Mouse (Mus musculus) midbrain, postnatal 0 days (tissue): ENCODE data around the gene Arsa. TPM values are rescaled to one million over a fixed set of nuclear protein-coding genes. Genes with fewer than 3 reads are reported as not detected.

Source experiments
- ATAC-seq: fragments of 200-750 bp; cut with Nextera tagmentation; 2 replicates; pipeline ENCODE4 v1.8.0; 2017; ENCODE audit warnings: moderate number of reproducible peaks, mild to moderate bottlenecking, moderate TSS enrichment, moderate library complexity; ENCODE audit not compliant: low FRiP score
- DNase-seq: peaks from one replicate; pipeline ENCODE4 v3.0.0-alpha.2; 2015; ENCODE audit warnings: low spot score
- H3K27ac ChIP-seq: fragments of 300-500 bp; sonication (generic); 2 replicates; pipeline ENCODE4 v1.5.1; 2014; ENCODE audit warnings: low read depth, mild to moderate bottlenecking, low read length, mixed read lengths
- H3K27me3 ChIP-seq: fragments of 300-500 bp; sonication (generic); 2 replicates; pipeline ENCODE4 v1.6.1; 2014; ENCODE audit warnings: low read length, control low read depth, mixed read lengths; ENCODE audit not compliant: insufficient read depth
- H3K36me3 ChIP-seq: fragments of 300-500 bp; sonication (generic); 2 replicates; pipeline ENCODE4 v1.6.1; 2014; ENCODE audit warnings: low read length, control low read depth, mixed read lengths; ENCODE audit not compliant: insufficient read depth
- H3K4me1 ChIP-seq: fragments of 300-500 bp; sonication (generic); 2 replicates; pipeline ENCODE4 v1.6.1; 2014; ENCODE audit warnings: mild to moderate bottlenecking, control low read depth, antibody characterized with exemption, low read length, mixed read lengths; ENCODE audit not compliant: insufficient read depth
- H3K4me2 ChIP-seq: fragments of 300-500 bp; sonication (generic); 2 replicates; pipeline ENCODE4 v1.6.1; 2014; ENCODE audit warnings: low read depth, mild to moderate bottlenecking, low read length, mixed read lengths; ENCODE audit not compliant: poor library complexity, severe bottlenecking
- H3K4me3 ChIP-seq: fragments of 300-500 bp; sonication (generic); 2 replicates; pipeline ENCODE4 v1.5.1; 2014; ENCODE audit warnings: low read depth, mild to moderate bottlenecking, low read length, moderate library complexity
- H3K9ac ChIP-seq: fragments of 300-500 bp; sonication (generic); replicated peaks from 2 replicates; pipeline ENCODE4 v1.6.1; 2014; ENCODE audit warnings: mild to moderate bottlenecking, low read length, moderate library complexity, mixed read lengths; ENCODE audit not compliant: poor library complexity, severe bottlenecking
- H3K9me3 ChIP-seq: fragments of 300-500 bp; sonication (generic); 2 replicates; pipeline ENCODE4 v1.6.1; 2016; ENCODE audit warnings: low read length, control low read depth
- CTCF ChIP-seq: IDR thresholded peaks from 2 replicates; pipeline ENCODE4 v1.5.1; 2016; ENCODE audit warnings: antibody characterized with exemption, mild to moderate bottlenecking
- WGBS: fragments of 180-500 bp; shearing (Covaris S2); extraction: QIAGEN DNeasy Blood & Tissue Kit; methylation state at CpG from one replicate; pipeline ENCODE4 v1.1.7; 2014; 5-methylcytosine and 5-hydroxymethylcytosine counted together
- polyA plus RNA-seq: library from polyadenylated mRNA; unstranded; fragments of >200 nt; fragmentation: Nextera tagmentation; extraction: Ambion mirVana; gene quantifications from 2 replicates; pipeline ENCODE4 v1.2.1, GENCODE M21; 2015
- total RNA-seq: library from RNA; depleted of rRNA; stranded (reverse); fragments of >200 nt; gene quantifications from 2 replicates; pipeline ENCODE4 v1.2.3, GENCODE M21; 2014

The Arsa gene
- total and polyA plus RNA-seq, 2 experiments from 2014 or later, result 32.4 to 34.0 TPM

DNA sequence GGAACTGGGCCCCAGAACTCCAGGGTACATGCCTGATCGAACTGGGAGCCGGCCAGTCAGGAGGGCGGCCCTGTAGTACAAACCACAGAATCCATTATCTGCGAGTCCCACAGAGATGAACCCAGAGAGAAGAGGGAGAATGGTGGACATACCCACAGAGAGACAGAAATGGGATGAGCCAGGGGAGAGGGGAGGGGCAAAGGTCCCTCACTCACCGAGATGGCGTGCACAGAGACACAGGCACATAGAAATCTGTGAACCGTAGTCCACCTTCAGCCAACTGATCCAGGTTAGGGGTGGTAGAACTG, 2.0 kb downstream of the Arsa start:
- Histone ChIP-seq H3K9me3 (no peaks in the 10 kb centered on the region), H3K4me2 (peak overlapping the region; percentile 69), H3K27me3 (no peaks in the 10 kb centered on the region), H3K9ac (peak overlapping the region; percentile 65), H3K27ac (no peak overlapping the region), H3K36me3 (0 out of 2 replicates have a peak, but pooled peaks cover 3% of the 10 kb centered on the region), H3K4me3 (peak overlapping the region; percentile 47; the same call in 1 of the 2 replicates), H3K4me1 (peaks cover 14% of the 10 kb centered on the region)
- ATAC-seq, result no peak
- no peak for TF ChIP-seq CTCF
- no peak for DNase-seq
- WGBS, result 96% methylated on average over 7 of the region's 7 CpGs

DNA sequence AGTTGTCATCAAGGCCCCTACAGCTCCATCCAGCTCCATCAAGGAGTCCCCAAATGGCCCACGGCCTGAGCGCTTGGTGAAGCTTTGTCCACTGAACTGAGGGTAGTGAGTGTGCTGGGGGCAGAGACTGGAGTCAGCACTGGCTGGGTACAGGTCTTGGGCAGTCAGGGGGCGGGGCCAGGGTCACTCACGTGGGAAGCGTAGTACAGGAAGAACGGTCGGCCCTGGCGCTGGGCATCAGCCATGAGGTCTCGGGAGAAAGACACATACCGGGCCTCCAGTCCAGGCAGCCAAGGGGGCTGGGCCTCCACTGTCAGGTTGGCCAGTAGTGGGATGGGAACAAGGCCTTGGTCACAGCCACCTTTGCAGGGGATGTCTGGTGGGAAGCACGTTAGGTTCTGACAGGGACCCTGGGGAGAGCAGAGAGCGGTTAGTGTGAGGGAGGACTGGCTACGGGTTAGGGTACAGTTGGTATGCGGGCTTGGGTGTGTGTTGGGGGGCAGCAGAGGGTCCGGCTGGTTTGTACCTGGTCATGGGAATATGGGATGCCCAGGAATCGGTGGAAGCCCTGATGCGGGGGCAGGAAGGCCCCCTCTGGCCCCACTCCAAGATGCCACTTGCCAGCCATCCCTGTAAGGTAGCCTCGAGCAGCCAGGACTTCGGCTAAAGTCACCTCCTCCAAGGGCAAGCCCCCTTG, 2.5 kb downstream of the Arsa start:
- Histone ChIP-seq H3K4me1 (peaks cover 14% of the 10 kb centered on the region), H3K27me3 (no peaks in the 10 kb centered on the region), H3K9me3 (no peaks in the 10 kb centered on the region), H3K4me3 (no peak overlapping the region), H3K9ac (no peak overlapping the region), H3K4me2 (peak overlapping the region; percentile 69; the same call in 1 of the 2 replicates), H3K27ac (no peak overlapping the region), H3K36me3 (0 out of 2 replicates have a peak, but pooled peaks cover 3% of the 10 kb centered on the region)
- 90% methylated on average over 19 of the region's 19 CpGs for WGBS
- DNase-seq (no peak), ATAC-seq (no peak)
- no peak for TF ChIP-seq CTCF

DNA sequence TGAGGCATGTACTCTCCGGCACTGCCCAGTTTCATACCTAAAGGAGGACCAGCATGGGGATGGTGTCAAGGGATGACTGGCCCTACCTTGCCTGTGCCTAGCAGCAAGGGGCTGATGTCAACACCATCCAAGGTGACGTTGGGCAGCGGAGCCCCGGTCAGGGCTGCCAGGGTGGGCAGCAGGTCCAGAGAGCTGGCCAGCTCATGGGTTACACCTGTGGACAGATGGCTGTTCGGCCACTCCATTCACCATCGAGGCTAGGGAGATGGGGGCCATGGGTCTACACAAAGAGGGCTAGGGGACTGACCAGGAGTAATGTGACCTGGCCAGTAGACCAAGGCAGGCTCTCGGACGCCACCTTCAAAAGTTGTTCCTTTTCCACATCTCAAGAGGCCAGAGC, 3.3 kb downstream of the Arsa start:
- H3K4me3 ChIP-seq, result no peak overlapping the region
- 0 out of 2 replicates have a peak, but pooled peaks cover 3% of the 10 kb centered on the region for H3K36me3 ChIP-seq
- H3K9ac ChIP-seq, result no peak overlapping the region
- no peaks in the 10 kb centered on the region for H3K9me3 ChIP-seq
- H3K4me2 ChIP-seq, result no peak overlapping the region
- ATAC-seq, result no peak
- TF ChIP-seq CTCF, result no peak
- peaks cover 14% of the 10 kb centered on the region for H3K4me1 ChIP-seq
- H3K27me3 ChIP-seq, result no peaks in the 10 kb centered on the region
- no peak overlapping the region for H3K27ac ChIP-seq
- no peak for DNase-seq
- WGBS, result 96% methylated on average over 8 of the region's 8 CpGs

DNA sequence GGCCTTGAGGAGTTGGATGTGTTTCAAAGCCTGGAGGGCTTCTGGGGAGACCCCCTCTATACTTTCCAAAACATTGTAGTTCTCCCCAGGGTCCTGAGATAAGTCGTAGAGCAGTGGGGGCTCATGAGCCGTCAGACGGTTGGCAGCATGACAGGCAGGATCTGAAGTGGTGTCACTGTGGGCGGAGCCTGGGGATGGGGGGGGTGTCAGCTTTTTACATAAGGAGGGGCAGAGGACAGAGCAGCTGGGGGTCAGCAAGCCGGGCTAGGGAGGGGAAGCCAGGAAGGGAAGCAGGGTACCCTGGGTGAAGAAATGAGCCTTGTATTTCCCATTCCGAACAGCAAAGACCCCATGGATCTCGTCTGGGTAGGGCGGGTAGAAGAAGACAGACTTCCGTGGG, 3.9 kb downstream of the Arsa start:
- DNase-seq (no peak), ATAC-seq (no peak)
- H3K27me3 ChIP-seq, result no peaks in the 10 kb centered on the region
- no peak for TF ChIP-seq CTCF
- H3K4me2 ChIP-seq, result no peak overlapping the region
- no peak overlapping the region for H3K4me3 ChIP-seq
- 0 out of 2 replicates have a peak, but pooled peaks cover 3% of the 10 kb centered on the region for H3K36me3 ChIP-seq
- peaks cover 14% of the 10 kb centered on the region for H3K4me1 ChIP-seq
- no peak overlapping the region for H3K27ac ChIP-seq
- no peak overlapping the region for H3K9ac ChIP-seq
- no peaks in the 10 kb centered on the region for H3K9me3 ChIP-seq
- WGBS, result 80% methylated on average over 9 of the region's 9 CpGs

DNA sequence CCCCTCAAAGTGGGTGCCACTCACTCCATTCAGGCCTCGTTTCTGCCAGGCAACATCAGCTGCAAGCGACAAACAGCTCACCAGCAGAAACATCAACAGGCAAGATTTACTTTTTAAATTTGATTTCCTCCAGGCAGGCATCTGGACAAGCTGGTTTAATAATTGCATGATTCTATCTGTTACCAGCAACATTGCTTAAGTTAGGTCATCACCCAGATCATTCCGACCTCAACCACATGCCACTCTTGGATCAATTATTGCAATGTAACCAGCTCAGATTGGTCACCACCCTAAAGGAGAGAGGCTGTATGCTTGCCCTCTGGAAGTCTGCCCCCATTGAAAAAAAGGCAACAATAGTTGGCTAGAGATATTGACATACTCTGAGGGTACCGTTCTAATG, 5.7 kb downstream of the Arsa start:
- WGBS, result 82% methylated on average over 4 of the region's 4 CpGs
- no peak overlapping the region for H3K9ac ChIP-seq
- no peak for TF ChIP-seq CTCF

DNA sequence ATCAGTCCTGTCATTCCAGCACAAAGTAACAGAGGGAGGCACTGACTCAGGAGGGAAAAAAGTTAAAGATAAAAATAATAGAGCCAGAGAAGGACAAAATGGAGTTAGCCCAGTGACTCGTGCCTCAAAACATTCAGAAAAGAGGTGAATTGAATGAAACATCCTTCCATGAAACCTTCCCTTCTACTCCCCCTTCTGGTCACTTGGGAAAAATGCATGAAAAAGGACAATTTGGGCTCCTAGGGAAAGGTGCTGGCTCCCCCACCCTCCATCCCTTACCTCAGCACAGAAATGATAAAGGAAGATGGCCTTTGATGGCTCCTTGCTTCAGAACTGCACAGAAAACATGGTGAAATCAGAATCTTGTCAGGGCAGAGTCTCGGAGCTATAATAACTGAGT, 8.6 kb downstream of the Arsa start:
- no peaks in the 10 kb centered on the region for H3K9me3 ChIP-seq
- peak; percentile 68 for DNase-seq
- H3K9ac ChIP-seq, result no peak overlapping the region
- TF ChIP-seq CTCF, result peak; percentile 83
- peaks cover 8% of the 10 kb centered on the region; the same call in 1 of the 2 replicates for H3K36me3 ChIP-seq
- no peaks in the 10 kb centered on the region for H3K4me1 ChIP-seq
- no peak overlapping the region for H3K27ac ChIP-seq
- no peaks in the 10 kb centered on the region for H3K27me3 ChIP-seq
- H3K4me3 ChIP-seq, result no peak overlapping the region
- ATAC-seq, result no peak
- WGBS, result 31% methylated on average over 2 of the region's 2 CpGs
- no peak overlapping the region for H3K4me2 ChIP-seq

More for the DNA sequence above, 5.7 kb downstream of the Arsa start:
- H3K4me3 ChIP-seq, result no peak overlapping the region
- no peak for DNase-seq
- ATAC-seq, result no peak
- no peaks in the 10 kb centered on the region for H3K9me3 ChIP-seq
- H3K36me3 ChIP-seq, result 0 out of 2 replicates have a peak, but pooled peaks cover 3% of the 10 kb centered on the region
- H3K27ac ChIP-seq, result no peak overlapping the region
- peaks cover 11% of the 10 kb centered on the region for H3K4me1 ChIP-seq
- H3K27me3 ChIP-seq, result no peaks in the 10 kb centered on the region
- no peak overlapping the region for H3K4me2 ChIP-seq
